Mouse (Mus musculus) left cerebral cortex, adult 9 months (tissue): ENCODE data around the gene Ccdc6.
A peak's percentile ranks its signal among the peaks of the same experiment; 100 is the strongest.

Source experiments
- DNase-seq, 2 experiments: peaks; one replicate each; pipeline ENCODE4 v3.0.0; 2022; ENCODE audit warnings: low spot score in 2 of 2

Ccdc6 gene

DNA sequence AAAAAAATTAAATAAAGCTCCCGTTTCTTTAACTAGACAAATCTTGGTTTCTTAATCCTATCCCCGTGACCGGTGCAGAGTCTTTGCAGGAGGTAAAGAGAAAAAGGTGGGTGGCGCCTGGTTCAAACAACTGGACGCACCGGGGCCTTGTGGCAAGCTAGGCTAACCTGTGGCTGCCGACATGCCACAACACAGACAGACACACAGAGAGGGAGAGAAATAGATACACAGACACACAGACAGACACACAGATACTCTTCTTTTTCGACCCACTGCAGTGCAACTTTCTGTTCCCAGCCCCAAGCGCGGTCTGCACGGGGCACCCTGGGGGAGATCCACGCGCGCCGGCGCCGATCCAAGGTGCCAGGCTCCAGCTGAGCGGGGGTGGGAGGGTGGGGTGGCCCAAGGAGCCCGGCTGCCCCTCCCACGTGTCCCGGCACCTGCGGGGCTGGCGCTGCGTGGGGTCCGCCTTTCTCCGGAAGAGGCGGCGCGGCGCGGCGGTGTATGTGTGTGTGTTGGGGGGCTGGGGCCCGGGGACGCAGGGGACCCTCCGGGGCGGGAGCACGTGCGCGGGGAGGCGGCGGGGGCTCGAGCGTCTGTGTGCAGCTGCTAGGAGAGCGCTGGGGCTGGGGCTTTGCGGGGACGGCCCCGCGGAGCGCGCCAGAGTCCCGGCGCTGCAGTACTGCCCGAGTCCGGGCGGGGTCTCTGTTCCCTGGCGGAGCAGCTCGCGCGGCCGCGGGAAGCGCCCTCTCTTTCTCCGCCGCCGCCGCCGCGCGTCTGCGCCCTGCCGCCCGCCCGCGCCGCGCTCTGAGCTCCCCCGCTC is at the start of gene Ccdc6:
Ccdc6 (plus strand) TSS at position 756 of the 823 bp plus-strand sequence.
- peak in 1 of 2 experiments; percentile 68 for DNase-seq

DNA sequence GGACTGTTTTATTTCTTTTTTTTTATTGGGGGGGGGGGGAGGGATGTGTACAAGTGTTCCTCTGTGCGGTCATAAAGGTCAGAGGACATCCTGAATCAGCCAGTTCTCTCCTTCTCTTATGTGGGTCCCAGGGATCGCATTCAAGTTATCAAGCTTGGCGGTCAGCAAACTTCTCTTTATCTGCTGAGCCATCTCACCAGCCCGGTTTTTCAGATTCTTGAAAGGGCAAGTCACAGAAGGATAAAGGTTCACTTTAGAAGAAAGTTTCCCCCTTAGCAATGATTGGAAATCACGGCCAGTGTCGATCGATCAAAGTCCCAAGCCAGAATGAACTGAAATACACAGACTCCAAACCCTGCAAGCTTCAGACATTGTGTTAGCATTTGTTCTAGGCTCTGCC is 47.1 kb upstream of the Ccdc6 start:
- DNase-seq = no peak

DNA sequence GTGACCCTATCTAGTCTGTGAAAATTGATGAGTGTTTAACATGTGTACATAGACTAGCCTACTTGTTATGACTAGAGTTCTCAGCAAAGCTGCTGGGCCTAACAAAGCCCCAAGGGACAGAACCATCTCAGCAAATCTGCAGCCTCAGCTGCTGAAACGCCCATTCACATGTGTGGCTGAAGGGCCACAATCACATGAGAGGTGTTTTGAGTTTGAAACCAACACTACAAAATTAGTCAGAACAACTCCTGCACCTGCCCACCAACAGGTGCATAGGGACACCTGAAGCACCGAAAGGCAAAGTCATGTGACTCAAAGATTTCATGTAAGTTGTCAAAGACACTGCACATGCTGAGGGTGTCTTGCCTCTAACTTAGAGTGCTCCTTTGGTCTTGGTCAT is 41.6 kb upstream of the Ccdc6 start:
- DNase-seq = no peak

DNA sequence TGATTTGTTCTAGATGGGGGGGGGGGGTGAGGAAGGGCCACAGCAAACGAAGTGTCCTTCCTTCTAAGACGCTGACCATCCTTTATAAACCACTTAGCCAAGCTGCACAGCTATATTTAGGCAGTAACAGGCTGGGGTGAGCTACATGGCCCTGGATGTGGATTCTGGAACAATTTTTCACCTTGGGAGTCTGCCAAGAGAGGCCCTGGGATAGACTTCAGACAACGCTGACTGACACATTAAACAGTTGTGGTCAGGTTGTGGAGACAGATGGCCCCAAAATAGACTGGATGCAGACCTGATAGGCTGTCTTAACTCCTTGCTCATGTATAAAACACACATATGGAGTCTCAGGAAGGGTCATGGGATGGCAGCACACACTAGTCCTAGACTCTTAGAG is 39.9 kb upstream of the Ccdc6 start:
- no peak for DNase-seq

DNA sequence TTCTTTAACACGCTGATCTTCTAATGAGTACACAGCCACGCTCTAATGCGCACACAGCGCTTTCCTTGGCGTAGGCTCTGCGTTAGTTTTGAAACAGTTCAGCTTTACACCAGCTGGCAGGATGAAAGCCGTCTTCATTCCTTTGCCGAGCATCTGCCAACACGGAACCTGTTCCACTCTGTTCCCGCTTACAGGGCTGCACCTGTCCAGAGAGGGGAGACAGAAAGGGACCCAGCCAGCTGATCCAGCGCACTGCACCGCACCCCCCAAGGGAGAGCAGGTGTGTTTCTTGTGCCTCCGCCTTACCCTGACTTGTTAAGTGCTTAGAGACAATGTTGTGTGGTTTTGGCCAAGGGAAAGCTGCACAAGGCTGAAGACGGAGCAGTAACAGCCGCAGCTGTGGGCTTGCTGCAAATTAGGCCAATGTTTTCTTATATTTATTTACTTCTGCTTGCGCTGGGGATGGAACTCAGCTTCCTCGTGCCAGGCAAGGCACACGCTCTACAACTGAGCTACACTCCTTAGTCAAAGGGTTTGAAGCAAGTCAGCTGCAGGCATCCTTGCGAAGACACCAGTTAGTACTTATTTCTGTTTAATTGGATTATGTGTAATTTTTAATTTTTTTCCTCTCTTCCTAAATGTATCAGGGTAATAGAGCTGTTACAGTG is 36.8 kb upstream of the Ccdc6 start:
- DNase-seq = peak in 1 of 2 experiments; percentile 57

DNA sequence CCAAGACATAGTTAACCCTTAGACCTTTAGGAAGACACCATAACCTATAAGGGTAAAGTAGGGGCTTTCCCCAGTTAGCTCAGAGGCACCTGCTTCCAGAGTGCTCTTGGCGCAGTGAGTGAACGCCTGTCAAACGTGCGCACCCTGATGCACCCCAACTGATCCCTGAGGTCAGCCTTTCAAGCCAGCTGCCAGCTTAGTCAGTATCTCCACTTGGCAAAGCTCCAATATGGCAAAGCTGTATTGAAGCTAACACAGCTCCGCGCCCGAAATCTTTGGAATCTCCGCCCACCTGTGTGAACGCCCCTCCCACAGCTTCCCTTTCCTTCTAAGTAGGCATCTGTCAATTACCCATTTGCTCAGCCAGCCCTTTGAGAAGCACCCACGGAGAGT is 36.2 kb upstream of the Ccdc6 start:
- peak in 1 of 2 experiments; percentile 14 for DNase-seq

DNA sequence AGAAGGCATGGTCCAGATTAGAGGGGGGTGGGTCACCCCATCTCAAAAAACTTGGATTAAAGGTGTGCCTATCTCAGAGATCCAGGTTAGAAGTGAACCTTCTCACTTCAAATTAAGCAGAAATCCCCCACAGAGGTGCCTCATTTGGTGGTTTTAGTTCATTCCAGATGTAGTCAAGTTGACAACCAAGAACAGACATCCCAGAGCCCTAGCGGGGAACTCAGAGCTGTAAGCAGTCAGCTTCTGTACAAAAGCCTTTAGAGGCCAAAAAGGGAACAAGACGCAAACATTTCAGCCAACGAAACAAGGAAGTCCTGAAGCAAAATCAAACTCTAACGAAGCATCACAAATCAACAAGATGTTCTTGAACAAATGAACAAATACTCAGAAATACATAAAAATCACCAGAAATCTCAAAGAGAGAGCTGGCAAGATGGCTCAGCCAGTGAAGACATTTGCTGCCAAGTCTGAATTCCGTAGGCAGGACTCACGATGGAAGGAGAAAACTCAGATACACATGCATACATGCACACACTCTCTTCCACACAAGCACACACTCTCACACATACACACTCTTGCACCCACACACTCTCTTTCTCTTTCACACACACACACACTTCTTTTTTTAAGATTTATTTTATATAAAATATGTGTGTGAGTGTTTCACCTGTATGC is 32.9 kb upstream of the Ccdc6 start:
- DNase-seq = no peak

DNA sequence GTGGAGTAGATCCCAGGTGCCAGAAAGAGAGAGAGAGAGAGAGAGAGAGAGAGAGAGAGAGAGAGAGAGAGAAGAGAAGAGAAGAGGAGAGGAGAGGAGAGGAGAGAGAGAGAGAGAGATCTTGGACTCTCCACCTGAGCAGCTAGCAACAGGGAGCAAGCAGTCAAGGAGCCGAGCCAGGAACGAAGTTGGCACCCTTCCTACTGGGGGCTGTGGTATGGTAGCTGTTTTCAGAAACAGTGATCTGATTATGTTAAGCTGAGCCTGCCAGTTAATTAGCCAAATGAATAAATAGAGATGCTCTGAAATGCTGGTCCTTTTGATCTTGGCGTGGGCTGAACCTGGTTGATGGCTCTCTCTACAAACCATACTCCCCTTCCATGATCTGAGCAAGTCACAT is 31.7 kb upstream of the Ccdc6 start:
- DNase-seq = no peak

DNA sequence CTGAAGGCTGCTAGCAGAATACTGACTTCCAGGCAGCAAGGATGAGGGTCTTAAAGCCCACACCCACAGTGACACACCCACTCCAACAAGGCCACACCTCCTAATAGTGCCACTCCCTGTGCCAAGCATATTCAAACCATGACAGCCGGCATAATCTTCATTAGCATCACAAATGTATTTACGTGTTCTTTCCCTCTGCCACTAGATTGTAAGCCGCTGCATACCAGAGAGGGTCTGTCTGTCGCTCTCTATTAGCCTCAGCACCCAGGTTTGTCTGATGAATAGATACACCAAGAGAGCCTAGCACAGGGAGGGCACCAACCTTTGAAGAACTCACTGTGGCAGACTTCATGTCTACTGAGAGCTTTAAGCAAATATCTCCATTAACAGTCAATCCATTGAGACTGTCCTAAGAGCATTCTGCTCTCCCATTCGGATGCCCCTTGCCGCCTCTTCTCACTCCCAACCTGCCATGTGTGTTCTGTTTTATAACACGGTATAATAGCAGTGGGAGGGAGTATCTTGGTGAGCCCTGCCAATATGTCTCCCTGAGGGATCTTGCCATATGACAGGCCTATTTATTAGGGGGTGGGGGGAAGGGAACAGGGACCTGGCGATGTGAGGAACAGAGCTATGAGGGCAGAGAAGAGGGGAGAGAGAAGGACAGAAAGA is 30.3 kb upstream of the Ccdc6 start:
- DNase-seq = no peak

DNA sequence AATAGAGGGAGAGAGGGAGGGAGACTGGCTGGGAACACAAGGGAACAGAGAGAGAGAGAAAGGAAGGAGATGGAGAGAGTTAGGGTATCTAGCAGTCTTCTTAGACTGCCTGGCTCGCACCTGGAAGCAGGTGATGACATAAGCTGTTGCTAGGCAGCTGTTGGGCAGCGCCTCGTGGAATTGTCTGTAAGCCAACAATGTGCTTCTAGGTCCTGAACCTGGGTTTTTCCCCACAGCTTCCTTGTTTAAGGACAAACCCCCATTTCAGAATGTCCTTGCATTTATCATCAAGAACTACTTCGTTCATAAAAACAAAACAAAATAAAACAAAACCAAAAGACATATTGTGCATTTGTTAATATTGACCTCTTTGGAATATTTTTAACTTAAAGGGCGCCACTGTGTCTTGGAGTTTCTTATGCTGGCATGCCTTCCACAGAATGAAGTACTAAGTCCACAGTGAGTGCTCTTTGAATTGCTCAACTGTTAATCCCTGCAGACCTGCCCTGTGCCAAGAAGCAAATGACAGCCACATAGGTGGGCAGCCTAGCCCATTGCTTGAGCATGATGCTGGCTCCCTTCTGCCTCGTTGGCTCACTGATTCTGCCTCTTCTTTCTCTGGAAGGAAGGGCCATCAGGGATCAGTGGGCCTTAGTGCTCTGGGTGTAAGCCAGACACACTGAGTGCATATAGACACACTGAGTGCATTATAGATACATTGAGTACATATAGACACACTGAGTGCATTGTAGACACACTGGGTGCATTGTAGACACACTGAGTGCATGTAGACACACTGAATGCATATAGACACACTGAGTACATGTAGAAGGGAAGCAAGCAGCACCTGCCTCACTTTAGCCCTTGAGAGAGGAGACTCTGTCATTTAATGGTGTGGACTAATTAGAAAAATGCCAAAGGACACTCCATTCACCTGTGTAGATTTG is 29.5 kb upstream of the Ccdc6 start:
- no peak for DNase-seq

DNA sequence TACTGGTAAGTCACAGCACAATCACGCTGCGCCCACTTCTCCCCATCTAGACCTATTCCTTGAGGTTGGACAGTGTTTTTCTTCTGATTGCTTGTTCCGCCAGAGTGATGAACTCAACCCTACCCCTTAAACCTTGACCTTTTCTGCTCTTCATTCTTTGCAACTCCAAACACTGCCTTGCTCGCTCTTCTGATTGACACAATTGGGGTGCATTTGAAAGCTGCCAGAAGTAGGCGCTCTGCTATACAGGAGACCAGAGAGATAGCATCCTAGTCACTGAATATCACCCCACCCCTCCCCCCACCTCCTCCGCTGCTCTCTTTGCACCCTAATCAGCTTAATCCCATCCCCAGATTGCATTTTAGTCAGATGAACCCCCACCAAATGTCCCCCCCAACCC is 27.6 kb upstream of the Ccdc6 start:
- DNase-seq = no peak

DNA sequence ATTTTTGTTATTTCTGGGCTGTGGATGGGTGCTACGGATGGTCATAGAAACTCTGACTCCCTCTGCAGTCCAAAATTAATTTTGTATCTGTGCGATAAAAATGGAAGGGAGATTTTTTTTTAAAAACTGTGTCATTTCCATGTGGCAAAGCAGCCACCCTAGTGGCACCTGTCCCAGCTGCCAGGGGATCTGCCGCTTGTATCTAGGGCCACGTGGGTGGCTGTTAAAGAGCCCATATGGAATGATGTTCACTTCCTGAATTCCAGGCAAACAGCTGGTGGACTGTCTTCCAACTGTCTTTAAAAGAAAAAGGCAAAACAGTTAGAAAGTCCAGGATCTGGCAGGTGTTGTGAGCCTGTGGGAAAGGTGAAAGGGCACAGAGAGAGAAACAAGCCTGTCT is 25.6 kb upstream of the Ccdc6 start:
- DNase-seq = peak in 1 of 2 experiments; percentile 73

DNA sequence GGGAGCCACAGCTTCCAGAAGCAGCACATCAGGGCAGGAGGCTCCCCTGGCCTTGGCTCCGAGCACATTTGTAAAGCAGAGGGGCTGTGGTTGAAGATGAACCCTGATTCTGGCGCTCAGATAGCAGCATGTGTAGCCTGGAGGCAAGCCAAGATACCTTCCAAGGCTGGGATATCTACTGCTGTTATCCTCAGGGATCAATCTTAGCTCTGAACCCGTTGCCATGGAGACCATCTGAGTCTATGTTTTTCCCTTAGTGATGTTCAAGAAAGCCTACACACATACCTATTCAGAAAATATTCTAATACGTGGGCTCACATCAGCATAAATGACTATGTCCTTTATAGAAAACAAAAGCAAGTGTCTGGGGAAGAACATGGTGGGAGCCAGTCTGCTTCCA is 19.5 kb upstream of the Ccdc6 start:
- DNase-seq = peak in 1 of 2 experiments; percentile 49

DNA sequence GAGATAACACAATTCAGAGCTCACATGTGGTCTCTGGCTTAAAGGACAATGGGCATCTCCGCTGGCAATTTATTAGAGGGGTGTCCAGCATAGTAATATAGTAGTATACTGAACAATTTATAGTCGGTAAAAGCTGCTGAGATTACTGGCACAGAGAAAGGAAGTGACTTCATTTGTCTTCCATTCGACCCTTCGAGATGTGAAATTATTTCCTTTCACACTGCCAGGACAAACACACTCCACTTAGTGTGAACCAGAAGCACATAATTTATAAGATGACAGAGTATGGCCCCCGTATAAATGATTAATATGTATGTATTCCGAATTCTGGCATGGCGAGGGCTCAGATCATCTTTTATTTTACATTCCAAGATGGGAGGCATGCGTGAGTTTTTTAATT is 16.0 kb upstream of the Ccdc6 start:
- DNase-seq = no peak

DNA sequence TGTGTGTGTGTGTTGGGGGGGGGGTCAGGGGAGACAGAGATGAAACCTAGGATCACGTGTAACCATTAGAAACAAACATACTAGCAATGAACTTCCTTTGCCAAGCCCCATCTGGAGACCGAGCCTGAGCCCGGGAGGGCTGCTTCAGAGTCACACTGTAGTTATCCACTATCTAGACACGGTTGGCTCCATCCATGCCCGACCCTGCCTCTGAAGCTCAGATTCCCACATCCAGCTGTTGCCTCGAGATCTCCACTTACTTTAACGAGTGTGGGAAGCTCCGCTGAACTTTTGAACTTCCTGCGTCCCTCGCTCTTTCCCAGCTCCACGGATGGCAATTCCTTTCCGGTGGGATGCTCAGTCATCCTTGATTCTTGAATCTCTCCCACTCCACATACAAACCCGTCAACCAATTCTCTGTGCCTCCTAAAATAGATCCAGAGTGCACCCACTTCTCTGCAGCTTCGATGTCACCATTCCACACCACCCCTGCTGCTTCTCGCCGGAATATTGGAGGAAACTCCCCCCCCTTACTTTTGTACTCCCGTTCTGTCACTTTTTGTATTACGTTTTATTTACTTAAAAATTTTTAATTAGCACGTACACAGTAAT is 15.3 kb upstream of the Ccdc6 start:
- no peak for DNase-seq

DNA sequence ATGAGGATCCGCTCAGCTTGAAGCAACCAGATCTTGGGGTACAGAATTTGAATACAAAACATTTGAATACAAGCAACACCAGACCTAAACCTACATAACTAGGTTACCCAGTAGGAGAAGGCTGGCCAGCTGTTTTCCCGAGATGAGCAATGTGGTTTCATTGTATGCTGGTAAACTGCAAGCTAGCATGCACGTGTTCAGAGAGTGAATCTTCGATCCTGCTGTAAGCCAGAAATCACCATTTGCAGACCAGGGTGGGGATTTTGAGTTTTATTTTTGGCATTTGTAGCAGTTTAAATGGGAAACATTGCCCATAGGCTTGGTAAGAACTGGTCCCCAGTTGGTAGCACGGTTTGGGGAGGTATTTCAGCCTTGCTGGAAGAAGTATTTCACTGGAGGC is 13.7 kb upstream of the Ccdc6 start:
- DNase-seq = no peak

DNA sequence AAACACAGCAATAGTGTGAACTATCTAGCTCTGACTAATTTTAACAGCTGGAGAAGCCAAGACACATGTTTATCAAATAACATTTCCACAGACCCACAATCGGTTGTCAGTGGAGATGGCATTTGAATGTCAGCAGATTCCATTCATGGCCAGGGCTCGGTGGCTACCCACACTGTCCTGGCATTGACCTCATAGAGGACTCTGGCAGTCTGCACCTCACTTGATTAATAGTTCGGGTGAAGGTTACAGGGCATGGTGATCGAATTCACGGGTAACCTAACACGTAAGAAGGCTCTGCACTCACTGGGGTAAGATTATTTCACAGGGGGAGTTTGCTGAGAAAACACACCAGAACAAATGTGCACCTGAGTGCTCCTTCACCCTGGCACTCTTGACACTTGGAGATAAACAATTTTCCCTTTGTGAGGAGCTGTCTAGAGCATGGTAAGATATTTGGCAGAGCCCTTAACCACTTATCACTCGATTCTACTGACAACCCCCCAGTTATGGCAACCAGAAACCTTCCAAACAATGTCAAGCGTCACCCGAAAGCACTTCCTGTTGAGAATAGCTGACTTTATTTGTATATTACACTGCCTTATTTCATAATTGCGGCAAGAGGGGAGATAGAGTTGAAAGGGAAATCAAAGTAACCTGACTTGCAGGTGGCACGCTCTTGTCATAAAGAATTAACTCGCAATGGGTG is 11.5 kb upstream of the Ccdc6 start:
- no peak for DNase-seq

DNA sequence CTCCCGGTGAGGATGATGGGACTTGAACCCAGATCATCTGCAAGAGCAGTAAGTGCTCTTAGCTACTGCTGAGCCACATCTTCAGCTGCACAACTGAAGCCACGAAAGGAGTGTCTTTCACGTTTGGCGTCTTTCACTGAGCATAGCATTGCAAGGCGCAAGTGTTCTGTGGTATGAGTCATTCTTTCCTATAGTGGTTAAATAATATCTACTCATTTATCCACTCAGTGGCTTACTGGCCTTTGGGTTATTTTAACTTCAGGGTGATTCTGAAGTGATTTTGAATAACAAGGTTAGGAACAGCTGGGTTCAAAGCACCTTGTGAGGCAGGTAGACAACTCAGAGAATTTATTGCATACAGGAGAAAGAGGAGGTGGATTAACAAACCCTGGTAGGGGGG is 8.1 kb upstream of the Ccdc6 start:
- DNase-seq = no peak

DNA sequence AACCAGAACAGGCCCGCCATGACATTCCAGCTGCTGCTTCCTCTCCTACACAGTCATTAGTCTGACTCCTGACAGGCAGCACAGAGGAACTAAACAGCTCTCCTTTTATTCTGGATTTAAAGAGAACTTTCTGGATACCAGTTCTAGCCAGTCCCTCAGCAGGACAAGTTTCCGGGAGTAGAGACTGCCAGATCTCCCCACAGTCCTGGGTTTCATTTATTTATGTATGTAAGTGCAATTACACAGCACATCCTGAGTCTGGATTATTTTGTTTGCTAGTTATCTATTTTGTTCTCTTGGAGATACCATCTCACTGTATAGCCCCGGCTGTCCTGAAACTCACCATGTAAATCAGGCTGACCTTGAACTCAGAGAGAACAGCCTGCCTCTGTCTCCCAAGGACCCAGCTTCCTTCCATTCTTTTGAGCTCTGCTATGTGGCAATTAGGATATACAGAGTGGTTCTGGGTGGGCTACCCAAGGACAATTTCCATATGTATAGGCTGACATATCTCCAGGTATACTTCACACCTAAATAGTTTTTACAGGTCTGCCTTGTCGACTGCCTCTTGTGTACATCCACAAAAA is 5.0 kb upstream of the Ccdc6 start:
- no peak for DNase-seq

DNA sequence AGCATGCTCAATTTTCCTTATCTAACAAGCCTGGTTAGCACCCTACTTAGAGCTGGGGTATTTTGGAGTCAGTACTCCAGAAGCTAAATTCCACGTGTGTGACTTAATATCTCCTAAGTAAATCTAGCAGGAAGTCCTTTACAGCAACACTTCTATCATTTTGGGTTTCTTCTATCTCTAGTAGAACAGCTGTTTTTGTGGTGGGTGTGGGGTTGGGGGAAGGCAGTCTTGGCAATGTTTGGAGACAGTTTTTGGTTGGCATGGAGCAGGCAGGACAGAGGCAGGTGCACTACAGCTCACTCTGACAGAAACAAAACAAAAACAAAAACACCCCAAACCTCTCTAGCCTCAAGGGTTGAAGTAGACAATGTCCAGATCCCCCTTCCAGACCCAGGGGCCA is 3.1 kb upstream of the Ccdc6 start:
- no peak for DNase-seq
